9 mouse cellular contexts compared by ENCODE assay signal in the genomic region with DNA sequence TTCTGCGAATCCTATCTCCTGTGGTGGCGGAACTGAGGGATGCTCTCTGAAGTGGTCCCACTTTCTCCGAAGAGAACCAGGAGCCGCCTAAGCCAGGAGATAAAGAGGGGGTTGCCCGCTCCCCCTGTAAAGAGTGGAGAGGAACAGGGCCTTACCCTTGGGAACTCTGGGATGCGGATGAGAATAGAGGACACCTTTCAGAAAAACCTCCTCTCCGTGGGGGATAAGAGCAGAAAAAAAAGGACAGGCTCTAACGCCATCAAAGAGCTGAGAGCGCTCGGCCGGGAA. TPM values are rescaled to one million over a fixed set of nuclear protein-coding genes. Genes with fewer than 3 reads are reported as not detected.
DNase-seq lines count a peak whose midpoint lies in the region; ATAC-seq and TF ChIP-seq lines count a peak whose summit lies in the region.
"Had no signal": no experiment of that assay in that cellular context is flagged by ENCODE, and none has a peak within 500 bp of the region (broad histone marks: within the 10 kb centered on the region; RNA-seq: fewer than 3 reads in every experiment).

No protein-coding gene starts in this region.

- H3K9me3 ChIP-seq in heart, embryonic 15.5 days (replicated peaks) = no peaks in the 10 kb centered on the region
- no peaks in the 10 kb centered on the region for H3K9me3 ChIP-seq in embryonic facial prominence, embryonic 11.5 days (replicated peaks; ENCODE audit: control insufficient read depth, low read length)
- no peaks in the 10 kb centered on the region for H3K9me3 ChIP-seq in hindbrain, postnatal 0 days (ENCODE audit: low read length)
- H3K9me3 ChIP-seq in midbrain, embryonic 16.5 days (replicated peaks; ENCODE audit: control insufficient read depth, low read length, poor library complexity, severe bottlenecking) = no peaks in the 10 kb centered on the region

- no peak for ATAC-seq in heart, embryonic 15.5 days (replicated peaks; ENCODE audit: insufficient number of reproducible peaks, insufficient read depth, low FRiP score, low read depth)
- ATAC-seq in embryonic facial prominence, embryonic 11.5 days (replicated peaks; ENCODE audit: insufficient number of reproducible peaks, low FRiP score, low TSS enrichment, low read depth) = peak; percentile 25; the same call in 1 of the 2 replicates
- peak; percentile 19 for ATAC-seq in hindbrain, postnatal 0 days
- peak; percentile 34 for ATAC-seq in midbrain, embryonic 16.5 days

- peak overlapping the region; percentile 51 for H3K4me3 ChIP-seq in heart, embryonic 15.5 days
- H3K4me3 ChIP-seq in embryonic facial prominence, embryonic 11.5 days (ENCODE audit: low read depth, low read length) = peak overlapping the region; percentile 43
- H3K4me3 ChIP-seq in hindbrain, postnatal 0 days (ENCODE audit: low read length) = peak overlapping the region; percentile 73
- H3K4me3 ChIP-seq in midbrain, embryonic 16.5 days (ENCODE audit: low read depth, low read length) = peak overlapping the region; percentile 73

- TF ChIP-seq CTCF in hindbrain, postnatal 0 days (IDR thresholded peaks at IDR 0.05; ENCODE audit: low read depth) = no peak

- intact Hi-C loops in heart, postnatal 25 days (cut with DNase I) = no loop called here

- peaks cover 17% of the 10 kb centered on the region for H3K4me1 ChIP-seq in heart, embryonic 15.5 days (replicated peaks)
- peaks cover 4% of the 10 kb centered on the region; the same call in 1 of the 2 replicates for H3K4me1 ChIP-seq in embryonic facial prominence, embryonic 11.5 days (ENCODE audit: control insufficient read depth, insufficient read depth, low read length)
- H3K4me1 ChIP-seq in hindbrain, postnatal 0 days (ENCODE audit: insufficient read depth, low read length) = peaks cover 11% of the 10 kb centered on the region; the same call in 1 of the 2 replicates
- H3K4me1 ChIP-seq in midbrain, embryonic 16.5 days (ENCODE audit: control insufficient read depth, insufficient read depth, low read length) = peaks cover 6% of the 10 kb centered on the region

- no peaks in the 10 kb centered on the region for H3K36me3 ChIP-seq in heart, embryonic 15.5 days
- H3K36me3 ChIP-seq in embryonic facial prominence, embryonic 11.5 days (replicated peaks; ENCODE audit: control insufficient read depth, insufficient read depth, low read depth, low read length) = no peaks in the 10 kb centered on the region; the same call in 1 of the 2 replicates
- no peaks in the 10 kb centered on the region for H3K36me3 ChIP-seq in hindbrain, postnatal 0 days (ENCODE audit: insufficient read depth, low read length)
- no peaks in the 10 kb centered on the region for H3K36me3 ChIP-seq in midbrain, embryonic 16.5 days (ENCODE audit: control insufficient read depth, insufficient read depth, low read length)

- H3K9ac ChIP-seq in heart, embryonic 15.5 days = no peak overlapping the region
- H3K9ac ChIP-seq in embryonic facial prominence, embryonic 11.5 days (replicated peaks; ENCODE audit: low read length) = 0 out of 2 replicates have a peak overlapping the region, but pooled peaks have one; percentile 13
- peak overlapping the region; percentile 92 for H3K9ac ChIP-seq in hindbrain, postnatal 0 days (replicated peaks; ENCODE audit: low read length)
- peak overlapping the region; percentile 93 for H3K9ac ChIP-seq in midbrain, embryonic 16.5 days (ENCODE audit: low read depth, low read length)

- WGBS in heart, embryonic 15.5 days = under 1% methylated on average over 11 of the region's 11 CpGs
- 2% methylated on average over 11 of the region's 11 CpGs for WGBS in embryonic facial prominence, embryonic 11.5 days
- 2% methylated on average over 11 of the region's 11 CpGs for WGBS in hindbrain, postnatal 0 days
- WGBS in midbrain, embryonic 16.5 days = 0% methylated on average over 11 of the region's 11 CpGs

- DNase-seq in heart, postnatal 25 days (ENCODE audit: low spot score) = no peak
- no peak for DNase-seq in embryonic facial prominence, embryonic 11.5 days (ENCODE audit: low spot score)
- DNase-seq in hindbrain, postnatal 0 days (ENCODE audit: low spot score) = no peak
- no peak for DNase-seq in adrenal gland, postnatal 4 days (ENCODE audit: low spot score in 2 of 2)
- no peak for DNase-seq in testis, postnatal 14 days (ENCODE audit: low spot score)
- DNase-seq in ovary, adult 18-20 months (ENCODE audit: low spot score) = no peak

- no peak overlapping the region for H3K27ac ChIP-seq in heart, embryonic 15.5 days
- H3K27ac ChIP-seq in embryonic facial prominence, embryonic 11.5 days (replicated peaks; ENCODE audit: low read depth, low read length) = no peak overlapping the region
- peak overlapping the region; percentile 98 for H3K27ac ChIP-seq in hindbrain, postnatal 0 days
- peak overlapping the region; percentile 97 for H3K27ac ChIP-seq in midbrain, embryonic 16.5 days (ENCODE audit: low read length)

- H3K4me2 ChIP-seq in heart, embryonic 15.5 days = peak overlapping the region; percentile 87
- peak overlapping the region; percentile 81 for H3K4me2 ChIP-seq in embryonic facial prominence, embryonic 11.5 days (ENCODE audit: low read depth, low read length)
- H3K4me2 ChIP-seq in hindbrain, postnatal 0 days (ENCODE audit: low read depth, low read length) = peak overlapping the region; percentile 67
- H3K4me2 ChIP-seq in midbrain, embryonic 16.5 days (ENCODE audit: low read length) = peak overlapping the region; percentile 82

- peaks cover 75% of the 10 kb centered on the region for H3K27me3 ChIP-seq in heart, embryonic 15.5 days
- H3K27me3 ChIP-seq in embryonic facial prominence, embryonic 11.5 days (ENCODE audit: control insufficient read depth, insufficient read depth, low read length) = peaks cover 41% of the 10 kb centered on the region
- 0 out of 2 replicates have a peak, but pooled peaks cover 7% of the 10 kb centered on the region for H3K27me3 ChIP-seq in hindbrain, postnatal 0 days (ENCODE audit: insufficient read depth, low read length)
- H3K27me3 ChIP-seq in midbrain, embryonic 16.5 days (ENCODE audit: control insufficient read depth, insufficient read depth, low read depth, low read length) = no peaks in the 10 kb centered on the region
- H3K27me3 ChIP-seq: CH12.LX had no signal

RNA-seq across cellular contexts. Expression of a gene that starts 0.4 kb away (rescaled TPM):
- 0.58 and 5.8 TPM in 2 replicates for polyA plus RNA-seq in heart, embryonic 15.5 days (2015; fragmentation: Nextera tagmentation; extraction: Ambion mirVana)
- not detected for total RNA-seq in heart, postnatal 25 days (2021)
- 37.0 and 49.6 TPM in 2 replicates for polyA plus RNA-seq in embryonic facial prominence, embryonic 11.5 days (2014; fragmentation: Nextera tagmentation; extraction: Ambion mirVana)
- 217 and 280 TPM in 2 replicates for total RNA-seq in hindbrain, postnatal 0 days (2014; rRNA removed)
- 294 and 315 TPM in 2 replicates for polyA plus RNA-seq in hindbrain, postnatal 0 days (2015; fragmentation: Nextera tagmentation; extraction: Ambion mirVana)
- 424 and 528 TPM in 2 replicates for polyA plus RNA-seq in midbrain, embryonic 16.5 days (2015; fragmentation: Nextera tagmentation; extraction: Ambion mirVana)
- 10 to 100 TPM; 15.5 to 23.5 TPM for total RNA-seq in adrenal gland, postnatal 4 days (2021)
- total RNA-seq: CH12.LX had no signal

RNA-seq across cellular contexts. Expression of a gene that starts 0.8 kb away (rescaled TPM):
- 117 and 118 TPM in 2 replicates for polyA plus RNA-seq in heart, embryonic 15.5 days (2015; fragmentation: Nextera tagmentation; extraction: Ambion mirVana)
- total RNA-seq in heart, postnatal 25 days (2021) = 10 to 100 TPM; 65.0 to 71.7 TPM
- 72.5 and 90.4 TPM in 2 replicates for polyA plus RNA-seq in embryonic facial prominence, embryonic 11.5 days (2014; fragmentation: Nextera tagmentation; extraction: Ambion mirVana)
- total RNA-seq in hindbrain, postnatal 0 days (2014; rRNA removed) = 43.4 and 44.2 TPM in 2 replicates
- 79.8 and 80.7 TPM in 2 replicates for polyA plus RNA-seq in hindbrain, postnatal 0 days (2015; fragmentation: Nextera tagmentation; extraction: Ambion mirVana)
- 85.7 and 93.4 TPM in 2 replicates for polyA plus RNA-seq in midbrain, embryonic 16.5 days (2015; fragmentation: Nextera tagmentation; extraction: Ambion mirVana)
- total RNA-seq in adrenal gland, postnatal 4 days (2021) = 100 to 1,000 TPM; 106 to 107 TPM

RNA-seq across cellular contexts. Expression of a gene that starts 36.6 kb away (rescaled TPM):
- polyA plus RNA-seq in heart, embryonic 15.5 days (2015; fragmentation: Nextera tagmentation; extraction: Ambion mirVana) = 6.8 and 7.8 TPM in 2 replicates
- 1 to 10 TPM; 2.8 to 3.2 TPM for total RNA-seq in heart, postnatal 25 days (2021)
- 35.8 and 38.1 TPM in 2 replicates for polyA plus RNA-seq in embryonic facial prominence, embryonic 11.5 days (2014; fragmentation: Nextera tagmentation; extraction: Ambion mirVana)
- 12.9 and 17.9 TPM in 2 replicates for total RNA-seq in hindbrain, postnatal 0 days (2014; rRNA removed)
- polyA plus RNA-seq in hindbrain, postnatal 0 days (2015; fragmentation: Nextera tagmentation; extraction: Ambion mirVana) = 20.0 and 22.7 TPM in 2 replicates
- polyA plus RNA-seq in midbrain, embryonic 16.5 days (2015; fragmentation: Nextera tagmentation; extraction: Ambion mirVana) = 33.9 and 35.1 TPM in 2 replicates
- 10 to 100 TPM; 13.9 to 16.8 TPM for total RNA-seq in adrenal gland, postnatal 4 days (2021)

RNA-seq across cellular contexts. Expression of a gene that starts 53.4 kb away (rescaled TPM):
- 2.6 and 3.2 TPM in 2 replicates for polyA plus RNA-seq in heart, embryonic 15.5 days (2015; fragmentation: Nextera tagmentation; extraction: Ambion mirVana)
- 1 to 10 TPM; 2.7 to 3.5 TPM for total RNA-seq in heart, postnatal 25 days (2021)
- 12.8 and 13.4 TPM in 2 replicates for polyA plus RNA-seq in embryonic facial prominence, embryonic 11.5 days (2014; fragmentation: Nextera tagmentation; extraction: Ambion mirVana)
- 7.2 and 11.3 TPM in 2 replicates for total RNA-seq in hindbrain, postnatal 0 days (2014; rRNA removed)
- polyA plus RNA-seq in hindbrain, postnatal 0 days (2015; fragmentation: Nextera tagmentation; extraction: Ambion mirVana) = 2.9 and 3.3 TPM in 2 replicates
- 4.7 and 5.1 TPM in 2 replicates for polyA plus RNA-seq in midbrain, embryonic 16.5 days (2015; fragmentation: Nextera tagmentation; extraction: Ambion mirVana)
- 1 to 10 TPM; 5.1 to 5.6 TPM for total RNA-seq in adrenal gland, postnatal 4 days (2021)

Comparison
In these comparisons a context has a peak if more than half of its experiments do, and no peak if none do; other contexts are left out.
1. H3K27ac ChIP-seq: peak in hindbrain, postnatal 0 days (single experiment) and midbrain, embryonic 16.5 days (single experiment); none in heart, embryonic 15.5 days (single experiment) and embryonic facial prominence, embryonic 11.5 days (single experiment).
2. Peak in every context shown above with its lines, with median percentiles within 50 percentile points of each other: H3K4me2 ChIP-seq and H3K4me3 ChIP-seq.